Mouse (Mus musculus): ENCODE measurements around the gene N4bp1. TPM values are rescaled to one million over a fixed set of nuclear protein-coding genes. Genes with fewer than 3 reads are reported as not detected.

Gene N4bp1
- total RNA-seq, 2 experiments from 2014 or later, result 15.8 to 21.9 TPM

- ATAC-seq (replicated peaks; ENCODE audit: poor library complexity), result no peak
Observed at GRCm38 (mm10) chr8:86828925-86829324, 56.1 kb downstream of the N4bp1 start.

DNA sequence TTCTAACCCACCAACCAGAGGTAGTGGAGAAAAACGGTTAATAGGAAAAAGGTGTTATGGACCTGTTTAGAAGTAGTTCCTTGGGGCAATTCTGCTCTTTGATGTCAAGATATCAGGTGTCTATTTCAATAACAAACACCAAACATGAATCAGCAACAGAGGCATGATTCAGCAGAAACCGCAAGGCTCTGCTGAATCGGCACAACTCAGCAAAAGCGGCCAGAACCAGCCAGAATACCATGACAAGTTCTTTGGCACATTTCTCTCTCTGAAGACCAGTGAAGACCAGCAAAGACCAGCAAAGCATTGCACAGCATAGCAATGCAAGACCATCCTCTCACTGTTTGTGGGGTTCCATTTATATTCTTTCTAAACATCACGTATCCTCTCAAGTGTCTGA lies 57.9 kb downstream of the N4bp1 start:
- ATAC-seq (replicated peaks; ENCODE audit: poor library complexity), result no peak

- no peak for ATAC-seq (replicated peaks; ENCODE audit: poor library complexity)
Observed at GRCm38 (mm10) chr8:86826538-86826937, 58.5 kb downstream of the N4bp1 start.

DNA sequence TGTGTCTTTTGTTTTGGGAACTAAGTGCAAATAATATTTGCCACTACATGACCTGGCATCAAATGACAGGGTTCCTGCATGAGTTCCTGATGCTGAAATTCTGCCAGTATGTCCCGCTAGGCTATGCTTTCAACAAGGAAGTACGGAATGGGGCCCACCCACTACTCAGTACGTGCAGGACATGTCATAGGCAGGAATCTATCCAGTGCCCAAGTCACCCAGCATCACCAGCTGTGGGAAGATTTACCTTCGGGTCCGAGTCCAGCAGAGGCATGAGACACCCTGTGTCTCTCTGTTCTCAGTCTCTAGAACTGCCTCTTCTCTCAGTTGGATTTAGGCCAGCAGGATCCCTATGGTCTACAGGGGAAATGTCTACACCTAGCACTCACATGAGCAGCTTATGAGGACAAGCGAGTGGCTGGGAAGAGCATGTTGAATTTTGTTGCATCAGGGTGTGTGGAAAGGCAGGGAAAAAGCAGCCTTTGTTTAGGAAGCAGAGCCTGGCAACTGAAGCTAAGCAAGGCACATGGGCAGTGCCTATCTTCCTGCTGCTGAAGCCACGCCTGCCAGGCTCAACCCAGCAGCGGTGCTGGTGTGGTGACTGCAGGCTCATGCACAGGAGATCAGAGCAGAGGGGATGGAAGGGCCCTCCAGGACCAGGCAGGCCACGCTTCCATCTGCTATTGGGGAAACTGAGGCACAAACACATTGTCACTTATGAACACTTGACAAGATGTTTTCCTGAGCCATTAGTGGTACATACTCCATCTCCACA lies 59.2 kb downstream of the N4bp1 start:
- ATAC-seq (replicated peaks; ENCODE audit: poor library complexity), result peak; percentile 64

GRCm38 (mm10) chr8:86824735-86825134 lies 60.3 kb downstream of the N4bp1 start:
- no peak for ATAC-seq (replicated peaks; ENCODE audit: poor library complexity)

DNA sequence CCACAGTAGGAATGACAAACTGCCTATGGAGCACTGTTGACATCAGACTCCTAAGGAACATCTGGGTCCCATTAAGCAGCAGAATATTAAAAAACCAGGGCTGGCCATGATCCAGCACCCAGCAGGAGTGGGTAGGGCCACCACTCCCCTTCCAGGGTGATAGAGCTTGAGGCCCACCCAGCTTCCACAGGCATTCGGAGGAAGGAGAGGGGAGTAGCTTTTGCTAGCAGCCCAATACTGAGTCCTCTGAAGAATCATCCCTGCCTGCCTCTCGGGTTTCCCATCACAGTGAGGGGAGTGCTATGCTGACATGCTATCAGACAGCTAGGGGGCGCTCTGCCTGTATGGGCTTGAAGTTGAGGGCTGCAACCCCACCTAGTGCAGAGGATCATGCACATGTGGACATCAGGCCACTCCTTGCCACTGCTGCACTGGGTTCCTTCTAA lies 64.3 kb downstream of the N4bp1 start:
- peak; percentile 96 for ATAC-seq (replicated peaks; ENCODE audit: poor library complexity)

DNA sequence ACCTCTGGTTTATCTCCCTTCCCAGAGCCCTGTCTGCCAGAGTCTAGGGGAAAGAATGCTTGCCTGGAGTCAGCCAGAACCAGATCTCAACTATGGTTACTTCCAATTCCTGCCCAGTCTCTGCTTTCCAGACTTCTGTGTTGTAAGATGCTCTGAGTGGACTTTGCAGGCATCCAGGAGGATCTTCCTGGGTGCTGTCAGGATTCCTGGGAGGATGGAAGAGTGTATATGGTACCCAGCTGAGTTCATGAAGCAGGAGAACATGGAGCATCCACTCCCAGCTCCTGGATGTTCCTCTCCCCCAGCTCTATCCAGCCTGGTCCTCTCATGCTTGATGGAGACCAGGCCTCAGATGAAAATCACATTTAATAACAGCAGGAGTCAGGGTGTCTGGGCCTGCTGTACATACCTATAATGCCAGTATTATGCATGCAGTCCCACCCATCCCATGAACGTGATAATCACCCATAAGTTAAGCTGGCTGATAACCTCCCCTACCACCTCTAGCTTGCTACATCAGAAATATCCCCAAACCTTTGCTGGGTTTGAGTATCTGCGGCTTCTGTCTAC lies 64.8 kb downstream of the N4bp1 start:
- no peak for ATAC-seq (replicated peaks; ENCODE audit: poor library complexity)

DNA sequence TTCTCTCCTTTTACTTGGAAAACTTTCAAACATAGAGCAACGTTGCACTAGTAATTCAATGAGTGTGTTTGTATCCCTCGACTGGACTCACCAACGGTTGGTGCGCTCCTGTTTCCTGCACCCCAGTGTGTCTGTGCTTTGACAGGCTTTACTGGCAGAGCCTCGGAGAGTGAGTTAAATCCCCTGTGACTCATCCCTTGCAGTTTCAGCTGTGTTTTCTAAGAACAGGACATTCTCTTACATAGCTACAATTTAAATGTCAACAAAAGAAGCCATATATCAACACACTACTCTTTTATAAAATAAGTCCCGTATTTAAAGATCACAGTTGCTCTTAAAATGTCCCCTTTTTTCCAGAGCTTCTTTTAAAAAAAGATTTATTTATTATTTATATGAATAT lies 65.6 kb downstream of the N4bp1 start:
- ATAC-seq (replicated peaks; ENCODE audit: poor library complexity), result no peak

DNA sequence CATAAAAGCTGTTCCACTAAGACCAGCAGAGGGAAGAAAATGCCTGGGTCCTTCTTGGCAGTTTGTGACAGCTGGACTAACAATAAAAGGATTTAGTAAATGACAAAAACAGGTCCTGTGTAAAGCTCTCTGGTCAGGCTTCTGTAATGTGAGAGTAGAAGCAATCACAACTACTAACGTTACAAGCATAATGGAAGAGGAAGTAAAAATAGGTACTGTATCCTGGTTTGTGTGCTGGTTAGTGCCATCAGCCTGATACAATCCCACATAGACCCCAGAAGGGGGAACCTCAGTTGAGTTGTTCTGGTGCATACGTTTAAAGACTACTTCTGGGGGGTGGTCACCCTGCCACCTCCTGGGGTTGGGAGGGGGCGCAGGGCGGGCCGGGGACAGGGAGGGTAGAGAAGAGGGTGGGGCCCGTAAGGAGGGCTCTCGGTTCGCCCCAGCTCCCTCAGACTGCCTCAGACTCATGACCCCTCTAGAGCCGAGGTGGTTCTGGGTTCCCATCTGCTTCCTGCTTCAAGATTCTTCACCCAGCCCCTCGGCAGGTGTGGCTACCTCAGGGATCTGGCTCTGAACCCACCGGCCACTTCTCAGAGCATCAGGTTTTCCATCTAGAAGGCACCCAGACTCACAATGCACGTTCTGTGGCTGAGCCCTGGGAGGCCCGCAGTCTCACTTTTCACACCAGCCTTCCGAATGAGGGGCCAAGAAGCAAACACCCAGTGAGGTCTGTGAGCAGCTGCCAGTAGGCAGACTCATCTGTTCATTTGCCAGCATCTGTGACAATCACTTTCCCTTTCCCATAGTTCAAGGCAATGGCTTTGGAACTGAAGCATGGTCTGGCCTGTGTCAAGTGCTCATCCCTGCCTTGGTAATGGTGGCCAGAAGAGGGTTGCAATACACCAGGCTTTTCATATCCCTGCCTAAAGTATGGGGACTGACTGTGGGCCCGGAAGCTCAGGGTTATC lies 75.8 kb downstream of the N4bp1 start:
- ATAC-seq (replicated peaks; ENCODE audit: poor library complexity), result peak; percentile 56

GRCm38 (mm10) chr8:86808239-86808638 lies 76.8 kb downstream of the N4bp1 start:
- peak; percentile 49 for ATAC-seq (replicated peaks; ENCODE audit: poor library complexity)

- no peak for ATAC-seq (replicated peaks; ENCODE audit: poor library complexity)
Observed at GRCm38 (mm10) chr8:86801988-86802387, 83.1 kb downstream of the N4bp1 start.

GRCm38 (mm10) chr8:86800966-86801365 lies 84.1 kb downstream of the N4bp1 start:
- ATAC-seq (replicated peaks; ENCODE audit: poor library complexity), result no peak

- no peak for ATAC-seq (replicated peaks; ENCODE audit: poor library complexity)
Observed at GRCm38 (mm10) chr8:86798141-86798540, 86.9 kb downstream of the N4bp1 start.

GRCm38 (mm10) chr8:86797705-86798104 lies 87.4 kb downstream of the N4bp1 start:
- ATAC-seq (replicated peaks; ENCODE audit: poor library complexity), result no peak

GRCm38 (mm10) chr8:86794716-86795115 lies 90.3 kb downstream of the N4bp1 start:
- no peak for ATAC-seq (replicated peaks; ENCODE audit: poor library complexity)

DNA sequence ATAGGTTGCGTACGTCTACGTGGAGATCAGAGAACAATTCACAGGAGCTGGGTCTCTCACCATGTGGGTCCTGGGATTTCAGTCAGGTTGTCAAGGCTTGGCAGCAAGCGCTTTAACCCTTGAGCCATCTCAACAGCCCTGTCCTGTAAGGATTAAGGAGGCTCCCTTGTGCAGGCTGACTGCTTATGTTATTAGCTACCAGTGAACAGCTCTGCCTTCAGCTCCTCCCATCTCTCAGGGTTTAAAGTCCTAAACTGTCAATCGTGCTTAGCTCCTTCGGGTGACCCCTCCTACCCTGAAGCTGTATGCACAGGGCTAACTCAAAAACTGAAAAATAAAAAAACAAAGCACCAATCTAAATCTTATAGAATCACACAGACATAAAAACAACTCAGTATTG lies 93.5 kb downstream of the N4bp1 start:
- no peak for ATAC-seq (replicated peaks; ENCODE audit: poor library complexity)

GRCm38 (mm10) chr8:86789576-86789975 lies 95.5 kb downstream of the N4bp1 start:
- no peak for ATAC-seq (replicated peaks; ENCODE audit: poor library complexity)

DNA sequence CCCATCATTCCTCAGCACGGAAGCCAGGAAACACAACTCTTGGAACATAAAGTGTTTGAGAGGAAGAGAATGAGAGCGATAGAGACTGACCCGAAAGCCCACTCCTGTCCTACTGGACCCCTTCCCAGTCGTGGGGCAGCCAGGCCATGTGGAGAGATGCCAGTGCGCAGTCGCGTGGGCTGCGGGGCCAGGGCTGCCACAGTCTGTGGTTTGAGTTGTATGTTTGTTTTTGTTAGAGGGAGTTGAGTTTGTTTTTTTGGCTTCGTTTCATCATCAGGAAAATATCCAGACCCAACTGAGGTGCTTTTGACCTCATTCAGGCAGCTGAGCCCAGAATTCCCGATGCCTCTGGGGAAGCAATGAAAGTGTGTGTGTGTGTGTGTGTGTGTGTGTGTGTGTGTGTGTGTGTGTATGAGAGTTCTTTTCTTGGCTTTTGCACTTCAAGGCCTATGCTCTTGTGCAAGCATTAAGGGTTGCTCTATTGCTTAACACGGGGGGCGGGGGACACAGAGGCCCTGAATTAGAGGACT lies 97.1 kb downstream of the N4bp1 start:
- ATAC-seq (replicated peaks; ENCODE audit: poor library complexity), result 0 out of 2 replicates have a peak, but pooled peaks have one; percentile 42

DNA sequence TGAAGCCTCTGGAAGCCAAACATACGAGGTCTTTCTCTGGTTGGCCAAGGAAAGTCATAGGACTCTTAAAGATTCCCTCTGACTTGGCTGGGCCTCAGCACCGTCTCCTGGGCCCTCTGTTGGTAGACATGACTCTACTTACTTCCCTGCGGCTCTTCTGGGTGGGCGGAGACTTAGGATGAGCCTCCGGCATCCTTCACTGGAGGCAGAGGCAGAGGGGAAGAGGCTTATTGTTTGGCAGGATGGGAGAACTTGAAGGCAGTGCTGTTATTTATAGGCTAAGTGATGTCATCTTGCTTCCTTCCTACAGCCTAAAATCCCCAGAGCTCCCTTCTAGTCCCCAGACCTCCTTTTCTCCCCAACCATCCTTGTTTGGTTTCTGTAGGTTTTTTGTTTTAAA lies 98.6 kb downstream of the N4bp1 start:
- no peak for ATAC-seq (replicated peaks; ENCODE audit: poor library complexity)

- ATAC-seq (replicated peaks; ENCODE audit: poor library complexity), result no peak
Observed at GRCm38 (mm10) chr8:86781094-86781493, 104.0 kb downstream of the N4bp1 start.

- no peak for ATAC-seq (replicated peaks; ENCODE audit: poor library complexity)
Observed at GRCm38 (mm10) chr8:86779207-86779606, 105.9 kb downstream of the N4bp1 start.
